Mouse (Mus musculus): ENCODE results near the gene Rai14.

- TF ChIP-seq POLR2AphosphoS2 (IDR thresholded peaks at IDR 0.05; ENCODE audit: insufficient read length, low read depth) (no peak), TCF12 (IDR thresholded peaks at IDR 0.05; ENCODE audit: insufficient read depth, poor library complexity, severe bottlenecking) (no peak)
These were observed 24.9 kb upstream of the Rai14 start for GRCm38 (mm10) chr15:10739279-10739678.
